Mouse (Mus musculus): ENCODE results near the gene 2410015M20Rik. TPM values are rescaled to one million over a fixed set of nuclear protein-coding genes. Genes with fewer than 3 reads are reported as not detected.
"Not testable (repeated sequence)": the region's sequence is repeated elsewhere in the genome, so short reads cannot be mapped to it uniquely, and the experiment has no call there.

2410015M20Rik gene
- 197 and 220 TPM in 2 replicates for polyA plus RNA-seq (2016; fragmentation: Nextera tagmentation; extraction: Ambion mirVana)

- DNase-seq (ENCODE audit: low spot score) = peak; percentile 94
- Histone ChIP-seq H3K4me1 (replicated peaks) (peaks cover 56% of the 10 kb centered on the region), H3K27me3 (ENCODE audit: insufficient read depth, poor library complexity, severe bottlenecking) (no peaks in the 10 kb centered on the region), H3K4me3 (peak within 1 kb of the TSS; percentile 77), H3K9me3 (no peaks in the 10 kb centered on the region), H3K36me3 (peaks cover 43% of the 10 kb centered on the region), H3K27ac (peak within 1 kb of the TSS; percentile 90)
- under 1% methylated on average over 44 of the region's 44 CpGs for WGBS
These were observed at the start of gene 2410015M20Rik for GRCm38 (mm10) chr17:56609452-56610171. Gene 2410015M20Rik, minus strand, starts transcription at chr17:56609771.

GRCm38 (mm10) chr17:56656171-56656570 lies 46.6 kb upstream of the 2410015M20Rik start:
- H3K36me3 ChIP-seq = no peaks in the 10 kb centered on the region
- H3K4me3 ChIP-seq = no peak overlapping the region
- H3K27ac ChIP-seq = no peak overlapping the region
- WGBS = 91% methylated on average over 6 of the region's 6 CpGs
- peaks cover 8% of the 10 kb centered on the region for H3K4me1 ChIP-seq (replicated peaks)
- no peaks in the 10 kb centered on the region for H3K9me3 ChIP-seq
- no peaks in the 10 kb centered on the region for H3K27me3 ChIP-seq (ENCODE audit: insufficient read depth, poor library complexity, severe bottlenecking)
- DNase-seq (ENCODE audit: low spot score) = no peak

- H3K4me3 ChIP-seq = no peak overlapping the region
- H3K4me1 ChIP-seq (replicated peaks) = peaks cover 2% of the 10 kb centered on the region
- H3K9me3 ChIP-seq = no peaks in the 10 kb centered on the region
- H3K36me3 ChIP-seq = no peaks in the 10 kb centered on the region
- WGBS = 83% methylated on average over 3 of the region's 3 CpGs
- H3K27me3 ChIP-seq (ENCODE audit: insufficient read depth, poor library complexity, severe bottlenecking) = no peaks in the 10 kb centered on the region
- H3K27ac ChIP-seq = no peak overlapping the region
- DNase-seq (ENCODE audit: low spot score) = no peak
These were observed 45.7 kb upstream of the 2410015M20Rik start for GRCm38 (mm10) chr17:56655311-56655710.

GRCm38 (mm10) chr17:56654771-56655170 lies 45.2 kb upstream of the 2410015M20Rik start:
- no peaks in the 10 kb centered on the region for H3K27me3 ChIP-seq (ENCODE audit: insufficient read depth, poor library complexity, severe bottlenecking)
- H3K4me1 ChIP-seq (replicated peaks) = no peaks in the 10 kb centered on the region
- no peak overlapping the region for H3K27ac ChIP-seq
- no peaks in the 10 kb centered on the region for H3K9me3 ChIP-seq
- H3K4me3 ChIP-seq = no peak overlapping the region
- 80% methylated on average over 2 of the region's 2 CpGs for WGBS
- no peak for DNase-seq (ENCODE audit: low spot score)
- no peaks in the 10 kb centered on the region for H3K36me3 ChIP-seq

- 41% methylated on average over 10 of the region's 10 CpGs for WGBS
- Histone ChIP-seq H3K4me3 (no peak overlapping the region), H3K4me1 (replicated peaks) (0 out of 2 replicates have a peak, but pooled peaks cover 4% of the 10 kb centered on the region), H3K27ac (no peak overlapping the region), H3K27me3 (ENCODE audit: insufficient read depth, poor library complexity, severe bottlenecking) (0 out of 2 replicates have a peak, but pooled peaks cover 3% of the 10 kb centered on the region), H3K9me3 (no peaks in the 10 kb centered on the region), H3K36me3 (no peaks in the 10 kb centered on the region)
- no peak for DNase-seq (ENCODE audit: low spot score)
These were observed 42.2 kb upstream of the 2410015M20Rik start for GRCm38 (mm10) chr17:56651801-56652200.

- Histone ChIP-seq H3K9me3 (no peaks in the 10 kb centered on the region), H3K36me3 (no peaks in the 10 kb centered on the region), H3K27me3 (ENCODE audit: insufficient read depth, poor library complexity, severe bottlenecking) (0 out of 2 replicates have a peak, but pooled peaks cover 3% of the 10 kb centered on the region), H3K4me3 (no peak overlapping the region), H3K4me1 (replicated peaks) (0 out of 2 replicates have a peak, but pooled peaks cover 4% of the 10 kb centered on the region), H3K27ac (no peak overlapping the region)
- WGBS = 68% methylated on average over 12 of the region's 13 CpGs
- DNase-seq (ENCODE audit: low spot score) = no peak
These were observed 38.0 kb upstream of the 2410015M20Rik start for GRCm38 (mm10) chr17:56647546-56647945.

GRCm38 (mm10) chr17:56643237-56643636 lies 33.7 kb upstream of the 2410015M20Rik start:
- no peak overlapping the region for H3K27ac ChIP-seq
- H3K4me3 ChIP-seq = no peak overlapping the region
- DNase-seq (ENCODE audit: low spot score) = no peak
- WGBS = 82% methylated on average over 4 of the region's 4 CpGs
- 0 out of 2 replicates have a peak, but pooled peaks cover under 1% of the 10 kb centered on the region for H3K27me3 ChIP-seq (ENCODE audit: insufficient read depth, poor library complexity, severe bottlenecking)
- no peaks in the 10 kb centered on the region for H3K36me3 ChIP-seq
- 0 out of 2 replicates have a peak, but pooled peaks cover 4% of the 10 kb centered on the region for H3K4me1 ChIP-seq (replicated peaks)
- no peaks in the 10 kb centered on the region for H3K9me3 ChIP-seq

- 84% methylated on average over 6 of the region's 6 CpGs for WGBS
- H3K27me3 ChIP-seq (ENCODE audit: insufficient read depth, poor library complexity, severe bottlenecking) = no peaks in the 10 kb centered on the region
- no peaks in the 10 kb centered on the region for H3K36me3 ChIP-seq
- H3K9me3 ChIP-seq = no peaks in the 10 kb centered on the region
- no peak for DNase-seq (ENCODE audit: low spot score)
- no peak overlapping the region for H3K27ac ChIP-seq
- H3K4me3 ChIP-seq = no peak overlapping the region
- no peaks in the 10 kb centered on the region for H3K4me1 ChIP-seq (replicated peaks)
These were observed 24.5 kb upstream of the 2410015M20Rik start for GRCm38 (mm10) chr17:56634023-56634422.

GRCm38 (mm10) chr17:56631807-56632206 lies 22.2 kb upstream of the 2410015M20Rik start:
- Histone ChIP-seq H3K4me3 (no peak overlapping the region), H3K27me3 (ENCODE audit: insufficient read depth, poor library complexity, severe bottlenecking) (no peaks in the 10 kb centered on the region), H3K36me3 (no peaks in the 10 kb centered on the region), H3K27ac (no peak overlapping the region), H3K9me3 (no peaks in the 10 kb centered on the region), H3K4me1 (replicated peaks) (peaks cover 8% of the 10 kb centered on the region)
- 54% methylated on average over 4 of the region's 4 CpGs for WGBS
- no peak for DNase-seq (ENCODE audit: low spot score)

GRCm38 (mm10) chr17:56629800-56630781 lies 20.5 kb upstream of the 2410015M20Rik start:
- H3K36me3 ChIP-seq; H3K9me3 ChIP-seq; H3K27me3 ChIP-seq (ENCODE audit: insufficient read depth, poor library complexity, severe bottlenecking); H3K27ac ChIP-seq; H3K4me3 ChIP-seq; DNase-seq (ENCODE audit: low spot score): not testable (repeated sequence)
- 91% methylated on average over 27 of the region's 27 CpGs for WGBS
- H3K4me1 ChIP-seq (replicated peaks) = peaks cover 25% of the 10 kb centered on the region

- H3K4me3 ChIP-seq = peak within 1 kb of the TSS; percentile 98
- peak within 1 kb of the TSS; percentile 93 for H3K27ac ChIP-seq
- H3K27me3 ChIP-seq (ENCODE audit: insufficient read depth, poor library complexity, severe bottlenecking) = no peaks in the 10 kb centered on the region
- peaks cover 25% of the 10 kb centered on the region for H3K36me3 ChIP-seq
- peak; percentile 42 for DNase-seq (ENCODE audit: low spot score)
- H3K4me1 ChIP-seq (replicated peaks) = peaks cover 29% of the 10 kb centered on the region
- no peaks in the 10 kb centered on the region for H3K9me3 ChIP-seq
- 10% methylated on average over 26 of the region's 26 CpGs for WGBS
These were observed 18.1 kb upstream of the 2410015M20Rik start, which contains the start of gene Catsperd for GRCm38 (mm10) chr17:56627530-56628277. Gene Catsperd, plus strand, starts transcription at chr17:56628143.

All from hindbrain, embryonic 10.5 days (tissue).